Mouse (Mus musculus): ENCODE measurements around the gene Abhd17c. TPM values are rescaled to one million over a fixed set of nuclear protein-coding genes. Genes with fewer than 3 reads are reported as not detected.
A peak's percentile ranks its signal among the peaks of the same experiment; 100 is the strongest.

Abhd17c gene
- polyA plus RNA-seq, 1 experiment = 33.9 TPM

GRCm38 (mm10) chr7:84153821-84154220, 2.1 kb upstream of the Abhd17c start:
- TF ChIP-seq POLR2A (IDR thresholded peaks at IDR 0.05; ENCODE audit: low read depth, low read length) = no peak
- no peak for TF ChIP-seq CTCF (IDR thresholded peaks at IDR 0.05; ENCODE audit: extremely low read depth, insufficient read depth, insufficient read length, insufficient replicate concordance)
- Histone ChIP-seq H3K4me3 (ENCODE audit: extremely low read depth, insufficient read depth, insufficient read length) (no peak overlapping the region), H3K27me3 (ENCODE audit: control insufficient read depth, insufficient read depth, low read length) (peaks cover 1% of the 10 kb centered on the region; the same call in 1 of the 2 replicates), H3K36me3 (ENCODE audit: control insufficient read depth, insufficient read depth, low read length) (no peaks in the 10 kb centered on the region), H3K27ac (ENCODE audit: insufficient read depth, low read length) (no peak overlapping the region), H3K4me1 (ENCODE audit: control insufficient read depth, insufficient read depth, insufficient read length) (peaks cover 2% of the 10 kb centered on the region; the same call in 1 of the 2 replicates)
- 85% methylated on average over 4 of the region's 4 CpGs for WGBS
- DNase-seq (ENCODE audit: low read depth in 1 of 2, low spot score in 2 of 2) = no peak

GRCm38 (mm10) chr7:84152821-84153220, 1.1 kb upstream of the Abhd17c start:
- Histone ChIP-seq H3K27me3 (ENCODE audit: control insufficient read depth, insufficient read depth, low read length) (peaks cover 1% of the 10 kb centered on the region; the same call in 1 of the 2 replicates), H3K4me1 (ENCODE audit: control insufficient read depth, insufficient read depth, insufficient read length) (peaks cover 2% of the 10 kb centered on the region; the same call in 1 of the 2 replicates), H3K27ac (ENCODE audit: insufficient read depth, low read length) (no peak overlapping the region), H3K36me3 (ENCODE audit: control insufficient read depth, insufficient read depth, low read length) (no peaks in the 10 kb centered on the region), H3K4me3 (ENCODE audit: extremely low read depth, insufficient read depth, insufficient read length) (no peak overlapping the region)
- 85% methylated on average over 4 of the region's 4 CpGs for WGBS
- no peak for DNase-seq (ENCODE audit: low read depth in 1 of 2, low spot score in 2 of 2)
- no peak for TF ChIP-seq CTCF (IDR thresholded peaks at IDR 0.05; ENCODE audit: extremely low read depth, insufficient read depth, insufficient read length, insufficient replicate concordance)
- no peak for TF ChIP-seq POLR2A (IDR thresholded peaks at IDR 0.05; ENCODE audit: low read depth, low read length)

DNA sequence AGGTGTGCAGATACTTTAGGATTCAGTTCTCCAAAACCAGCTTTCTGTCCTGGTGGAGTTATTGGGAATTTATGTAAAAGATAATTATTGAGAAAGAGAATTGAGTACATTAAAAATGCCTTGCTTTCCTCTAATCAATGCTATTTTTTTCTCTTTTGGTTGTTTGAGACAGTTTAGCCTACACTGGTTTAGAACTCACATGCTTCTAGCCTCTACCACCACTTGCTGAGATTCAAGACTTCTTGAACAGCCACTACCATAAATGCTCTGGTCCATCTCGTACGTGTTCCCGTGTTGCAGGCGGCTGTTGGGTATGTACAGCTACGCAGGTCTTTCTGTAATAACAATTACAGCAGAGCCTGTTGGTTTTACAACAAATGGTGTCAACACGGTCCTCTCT, 681 bp upstream of the Abhd17c start:
- Histone ChIP-seq H3K27ac (ENCODE audit: insufficient read depth, low read length) (no peak overlapping the region), H3K4me3 (ENCODE audit: extremely low read depth, insufficient read depth, insufficient read length) (peak overlapping the region; percentile 46), H3K4me1 (ENCODE audit: control insufficient read depth, insufficient read depth, insufficient read length) (peaks cover 2% of the 10 kb centered on the region; the same call in 1 of the 2 replicates), H3K36me3 (ENCODE audit: control insufficient read depth, insufficient read depth, low read length) (no peaks in the 10 kb centered on the region), H3K27me3 (ENCODE audit: control insufficient read depth, insufficient read depth, low read length) (peaks cover 1% of the 10 kb centered on the region; the same call in 1 of the 2 replicates)
- TF ChIP-seq POLR2A (IDR thresholded peaks at IDR 0.05; ENCODE audit: low read depth, low read length) (no peak), CTCF (IDR thresholded peaks at IDR 0.05; ENCODE audit: extremely low read depth, insufficient read depth, insufficient read length, insufficient replicate concordance) (no peak)
- no peak for DNase-seq (ENCODE audit: low read depth in 1 of 2, low spot score in 2 of 2)
- 72% methylated on average over 6 of the region's 6 CpGs for WGBS

- Histone ChIP-seq H3K27ac (ENCODE audit: insufficient read depth, low read length) (peak overlapping the region; percentile 38; the same call in 1 of the 2 replicates), H3K36me3 (ENCODE audit: control insufficient read depth, insufficient read depth, low read length) (no peaks in the 10 kb centered on the region), H3K4me3 (ENCODE audit: extremely low read depth, insufficient read depth, insufficient read length) (peak overlapping the region; percentile 90), H3K4me1 (ENCODE audit: control insufficient read depth, insufficient read depth, insufficient read length) (peaks cover 2% of the 10 kb centered on the region; the same call in 1 of the 2 replicates), H3K27me3 (ENCODE audit: control insufficient read depth, insufficient read depth, low read length) (peaks cover 1% of the 10 kb centered on the region; the same call in 1 of the 2 replicates)
- 2% methylated on average over 29 of the region's 55 CpGs for WGBS
- peak; percentile 83 to 91 for DNase-seq (ENCODE audit: low read depth in 1 of 2, low spot score in 2 of 2)
- no peak for TF ChIP-seq CTCF (IDR thresholded peaks at IDR 0.05; ENCODE audit: extremely low read depth, insufficient read depth, insufficient read length, insufficient replicate concordance)
- TF ChIP-seq POLR2A (IDR thresholded peaks at IDR 0.05; ENCODE audit: low read depth, low read length) = no peak
Observed at GRCm38 (mm10) chr7:84151960-84152334, 254 bp upstream of the Abhd17c start.

GRCm38 (mm10) chr7:84150361-84151000, 1.2 kb downstream of the Abhd17c start:
- peaks cover 1% of the 10 kb centered on the region; the same call in 1 of the 2 replicates for H3K27me3 ChIP-seq (ENCODE audit: control insufficient read depth, insufficient read depth, low read length)
- peak overlapping the region; percentile 90 for H3K4me3 ChIP-seq (ENCODE audit: extremely low read depth, insufficient read depth, insufficient read length)
- no peak for DNase-seq (ENCODE audit: low read depth in 1 of 2, low spot score in 2 of 2)
- peaks cover 2% of the 10 kb centered on the region; the same call in 1 of the 2 replicates for H3K4me1 ChIP-seq (ENCODE audit: control insufficient read depth, insufficient read depth, insufficient read length)
- 17% methylated on average over 13 of the region's 13 CpGs for WGBS
- no peak for TF ChIP-seq POLR2A (IDR thresholded peaks at IDR 0.05; ENCODE audit: low read depth, low read length)
- TF ChIP-seq CTCF (IDR thresholded peaks at IDR 0.05; ENCODE audit: extremely low read depth, insufficient read depth, insufficient read length, insufficient replicate concordance) = no peak
- H3K27ac ChIP-seq (ENCODE audit: insufficient read depth, low read length) = no peak overlapping the region
- no peaks in the 10 kb centered on the region for H3K36me3 ChIP-seq (ENCODE audit: control insufficient read depth, insufficient read depth, low read length)

- Histone ChIP-seq H3K4me1 (ENCODE audit: control insufficient read depth, insufficient read depth, insufficient read length) (peaks cover 2% of the 10 kb centered on the region; the same call in 1 of the 2 replicates), H3K27ac (ENCODE audit: insufficient read depth, low read length) (no peak overlapping the region), H3K27me3 (ENCODE audit: control insufficient read depth, insufficient read depth, low read length) (peaks cover 1% of the 10 kb centered on the region; the same call in 1 of the 2 replicates), H3K4me3 (ENCODE audit: extremely low read depth, insufficient read depth, insufficient read length) (no peak overlapping the region), H3K36me3 (ENCODE audit: control insufficient read depth, insufficient read depth, low read length) (no peaks in the 10 kb centered on the region)
- 74% methylated on average over 4 of the region's 4 CpGs for WGBS
- DNase-seq (ENCODE audit: low read depth in 1 of 2, low spot score in 2 of 2) = no peak
- no peak for TF ChIP-seq POLR2A (IDR thresholded peaks at IDR 0.05; ENCODE audit: low read depth, low read length)
- TF ChIP-seq CTCF (IDR thresholded peaks at IDR 0.05; ENCODE audit: extremely low read depth, insufficient read depth, insufficient read length, insufficient replicate concordance) = no peak
Observed at GRCm38 (mm10) chr7:84149821-84150220, 1.9 kb downstream of the Abhd17c start.

DNA sequence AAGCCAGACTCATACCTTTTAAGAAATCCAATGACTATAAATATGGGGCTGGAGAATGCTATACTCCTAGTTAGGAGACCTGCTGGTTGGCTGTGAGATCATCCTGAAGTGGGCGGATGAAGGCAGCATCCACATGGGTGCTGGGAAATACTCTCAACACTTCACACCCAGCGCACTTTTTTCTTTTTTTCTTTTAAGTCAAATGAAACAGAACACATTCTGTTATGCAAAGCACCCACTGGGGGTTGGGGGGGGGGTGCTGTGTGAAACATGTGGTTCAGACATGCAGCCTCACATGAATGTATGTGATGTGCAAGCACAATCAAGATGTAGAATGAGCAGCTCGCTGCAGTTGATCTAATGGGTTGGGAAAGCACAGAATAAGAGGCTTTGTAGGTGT, 2.8 kb downstream of the Abhd17c start:
- H3K27ac ChIP-seq (ENCODE audit: insufficient read depth, low read length) = no peak overlapping the region
- DNase-seq (ENCODE audit: low read depth in 1 of 2, low spot score in 2 of 2) = no peak
- no peak for TF ChIP-seq CTCF (IDR thresholded peaks at IDR 0.05; ENCODE audit: extremely low read depth, insufficient read depth, insufficient read length, insufficient replicate concordance)
- peaks cover 2% of the 10 kb centered on the region; the same call in 1 of the 2 replicates for H3K4me1 ChIP-seq (ENCODE audit: control insufficient read depth, insufficient read depth, insufficient read length)
- H3K4me3 ChIP-seq (ENCODE audit: extremely low read depth, insufficient read depth, insufficient read length) = no peak overlapping the region
- H3K36me3 ChIP-seq (ENCODE audit: control insufficient read depth, insufficient read depth, low read length) = no peaks in the 10 kb centered on the region
- peaks cover 1% of the 10 kb centered on the region; the same call in 1 of the 2 replicates for H3K27me3 ChIP-seq (ENCODE audit: control insufficient read depth, insufficient read depth, low read length)
- WGBS = 63% methylated on average over 3 of the region's 3 CpGs

Measured in spleen, adult 2 months (tissue).